Mouse (Mus musculus) frontal cortex, adult 2 months (tissue): Measurements from ENCODE around the gene Mipol1. TPM values are rescaled to one million over a fixed set of nuclear protein-coding genes. Genes with fewer than 3 reads are reported as not detected.

Experiments used
- DNase-seq, 2 experiments: peaks; one replicate each; pipeline ENCODE4 v3.0.0; 2022; ENCODE audit warnings: low spot score in 1 of 2; ENCODE audit errors: extremely low spot score in 1 of 2
- polyA plus RNA-seq: library from polyadenylated mRNA; depleted of rRNA; stranded (reverse); fragments of >200 nt; gene quantifications from 2 replicates; pipeline ENCODE4 v1.2.3, GENCODE M21; 2012

Mipol1 gene
- polyA plus RNA-seq, 1 experiment = 4.3 TPM

DNA sequence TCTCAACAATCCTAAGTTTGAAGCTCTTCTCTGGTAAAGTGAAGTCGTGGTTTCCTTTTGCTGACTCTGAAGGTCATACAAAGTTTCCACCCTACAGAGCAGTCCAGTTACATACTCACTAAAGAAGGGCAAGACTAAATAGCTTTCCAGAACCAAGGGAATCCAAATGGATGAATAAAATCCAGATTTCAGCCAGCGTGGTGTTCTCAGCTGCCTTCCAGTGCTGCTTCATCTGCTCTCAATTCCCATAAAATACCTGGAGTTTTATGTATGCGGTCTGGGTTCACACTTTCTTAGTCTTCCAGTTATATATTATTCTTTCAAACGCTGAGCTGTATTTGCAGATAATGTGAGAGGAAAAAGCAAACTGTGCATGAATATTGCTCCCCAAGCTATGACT lies 280.9 kb downstream of the Mipol1 start:
- DNase-seq = no peak

DNA sequence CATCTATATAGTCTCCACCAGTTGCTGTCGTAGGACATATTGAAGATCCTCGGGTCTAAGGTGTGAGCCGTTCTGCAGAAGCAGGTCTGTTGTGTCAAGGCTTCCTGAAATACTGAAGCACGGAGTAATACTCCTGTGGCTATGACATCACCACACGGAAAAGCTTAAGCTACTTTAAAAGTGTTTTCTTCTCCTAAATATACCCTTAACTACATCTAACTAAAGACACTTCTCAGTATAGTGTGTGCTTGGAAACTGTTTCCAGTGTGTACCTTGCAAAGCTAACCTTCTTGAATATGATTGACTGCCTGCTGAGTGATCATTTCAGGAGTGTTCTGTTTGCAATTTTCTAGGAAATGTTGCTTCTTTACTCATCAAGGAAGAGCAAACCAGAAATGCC lies 281.3 kb downstream of the Mipol1 start:
- no peak for DNase-seq

DNA sequence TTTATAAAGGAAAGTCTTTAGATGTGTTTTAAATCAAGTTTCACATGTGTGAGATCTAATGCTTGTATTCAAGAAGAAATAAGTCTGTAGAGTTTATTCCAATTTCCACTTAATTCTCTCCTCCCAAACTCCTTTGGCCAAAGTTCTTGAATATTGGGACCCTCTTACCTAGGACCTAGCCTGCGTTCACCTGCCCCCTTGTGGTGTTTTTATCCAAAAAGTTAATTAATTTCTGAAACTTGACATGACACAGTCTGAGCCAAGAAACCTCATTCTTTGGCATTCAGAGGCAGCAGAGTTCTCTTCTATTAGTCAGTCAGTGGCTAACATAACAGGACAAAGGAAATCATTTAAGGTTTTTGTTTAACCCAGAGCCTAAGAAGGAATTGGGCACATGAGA lies 284.3 kb downstream of the Mipol1 start:
- DNase-seq = no peak

DNA sequence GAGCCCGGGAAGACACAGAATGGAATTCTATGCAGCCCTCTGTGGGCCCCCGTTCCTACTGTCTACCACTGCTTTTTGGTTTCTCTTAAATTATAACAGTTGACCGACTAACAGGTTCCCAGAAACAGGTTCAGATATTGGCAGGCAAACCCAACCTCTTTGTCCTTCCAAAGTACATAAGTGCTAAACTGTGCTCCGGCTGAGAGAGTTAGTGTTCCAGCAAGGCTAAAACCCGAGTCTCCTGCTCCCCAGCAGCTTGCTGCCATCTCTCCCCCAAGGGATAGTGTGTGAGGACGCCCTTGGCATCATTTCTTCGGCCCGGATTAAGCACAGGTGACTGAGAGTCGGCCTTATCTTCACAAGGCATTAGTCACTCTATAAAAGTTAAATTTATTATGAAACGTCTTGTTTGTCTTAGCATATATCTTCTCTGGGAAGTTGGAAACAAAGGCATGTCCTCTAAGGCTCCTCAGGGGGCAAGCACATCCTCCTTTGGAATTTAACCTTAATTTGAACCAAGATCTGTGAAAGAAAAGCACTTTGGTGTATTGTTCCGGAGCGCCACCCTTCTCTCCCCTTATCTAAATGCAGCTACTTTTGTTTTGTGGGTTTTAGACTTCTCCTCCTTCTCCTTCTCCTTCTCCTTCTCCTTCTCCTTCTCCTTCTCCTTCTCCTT lies 285.6 kb downstream of the Mipol1 start:
- no peak for DNase-seq

DNA sequence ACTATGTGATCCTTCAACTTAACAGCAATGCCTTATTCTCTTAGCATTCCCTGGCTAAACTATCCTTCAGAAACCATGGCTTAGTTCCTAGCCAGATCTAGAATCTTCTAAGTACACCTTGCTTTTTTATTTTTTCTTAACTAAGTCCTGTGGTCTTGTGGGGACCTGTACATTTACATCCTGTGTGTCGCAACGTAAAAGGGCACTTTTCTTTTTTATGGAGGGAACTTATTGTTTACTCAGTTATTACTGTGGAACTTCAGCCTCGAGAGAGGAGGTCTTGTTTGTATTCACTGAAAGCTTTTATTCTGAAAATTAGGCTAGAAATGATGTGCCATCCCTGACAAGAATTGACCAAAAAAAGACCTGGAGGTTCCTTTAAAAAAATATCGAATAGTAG lies 298.1 kb downstream of the Mipol1 start:
- DNase-seq = no peak

DNA sequence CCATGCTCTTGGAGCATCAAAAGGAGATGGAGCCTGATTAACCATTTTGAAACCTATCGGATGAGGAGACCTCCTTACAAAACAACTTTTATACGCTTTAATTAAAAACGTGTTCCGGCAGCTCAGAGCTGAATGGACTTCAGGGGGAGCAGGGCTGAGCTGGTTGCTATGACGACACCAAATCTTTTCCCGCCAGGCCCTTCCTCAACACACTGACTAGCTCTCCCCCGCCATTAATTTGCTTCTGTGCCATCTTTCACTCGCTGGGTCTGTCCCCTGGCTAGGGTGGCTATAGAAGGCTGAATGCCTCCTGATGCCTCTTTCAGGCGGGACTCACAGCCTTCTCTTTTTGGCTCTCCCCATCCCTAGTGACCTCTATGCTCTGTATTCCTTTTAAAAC lies 300.2 kb downstream of the Mipol1 start:
- DNase-seq = no peak

DNA sequence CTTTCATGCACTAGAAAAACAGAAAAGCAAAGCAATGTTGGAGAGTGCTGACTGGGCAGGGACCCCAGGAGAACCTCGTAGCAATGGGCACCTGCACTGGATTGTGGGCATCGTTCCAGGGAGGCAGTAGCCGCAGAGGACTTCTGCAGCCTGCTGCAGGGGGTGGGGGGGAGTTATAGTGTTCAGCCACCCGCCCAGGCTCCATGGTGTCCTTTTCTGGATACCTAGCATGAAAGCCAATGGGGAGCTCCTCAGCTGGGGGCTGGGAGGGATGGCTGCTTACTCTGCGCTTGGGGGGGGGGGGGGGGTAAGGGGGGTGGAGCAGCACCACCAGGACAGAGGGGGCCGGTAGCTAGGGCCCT lies 304.3 kb downstream of the Mipol1 start:
- no peak for DNase-seq

DNA sequence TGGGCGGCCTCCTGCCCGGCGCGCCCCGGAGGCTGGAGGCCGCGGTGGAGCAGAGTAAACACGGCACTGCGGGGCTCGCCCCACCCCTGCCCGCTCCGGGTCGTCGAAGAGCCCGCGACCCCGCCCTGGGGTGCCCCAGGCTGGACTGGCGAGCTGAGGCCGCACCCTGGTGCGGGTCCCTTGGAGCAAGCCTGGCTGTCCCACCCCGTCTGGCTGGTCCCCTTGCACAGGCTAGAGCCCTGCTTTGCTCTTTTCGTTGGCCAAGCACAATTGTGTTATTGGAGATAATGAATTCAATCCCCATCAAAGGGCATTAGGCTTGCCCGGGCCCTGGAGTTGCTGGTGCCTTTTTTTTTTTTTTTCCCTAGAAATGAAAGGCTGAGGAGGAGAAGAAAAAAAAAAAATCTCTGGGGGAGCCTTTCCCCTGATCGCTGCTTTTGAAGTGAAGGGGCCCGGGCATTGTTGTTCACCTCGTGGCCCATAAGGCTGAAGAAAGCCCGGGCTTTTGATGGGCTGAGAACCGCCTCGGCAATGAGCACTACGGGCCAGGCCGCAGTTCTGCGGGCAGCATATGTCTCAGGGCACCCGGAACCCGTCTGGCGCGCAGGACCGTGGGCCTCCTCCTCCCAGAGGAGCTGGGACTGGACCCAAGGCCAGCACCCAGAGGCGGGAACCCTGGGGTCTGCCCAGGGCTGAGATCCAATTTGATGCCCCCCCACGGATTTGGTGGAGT lies 304.8 kb downstream of the Mipol1 start:
- DNase-seq = no peak

DNA sequence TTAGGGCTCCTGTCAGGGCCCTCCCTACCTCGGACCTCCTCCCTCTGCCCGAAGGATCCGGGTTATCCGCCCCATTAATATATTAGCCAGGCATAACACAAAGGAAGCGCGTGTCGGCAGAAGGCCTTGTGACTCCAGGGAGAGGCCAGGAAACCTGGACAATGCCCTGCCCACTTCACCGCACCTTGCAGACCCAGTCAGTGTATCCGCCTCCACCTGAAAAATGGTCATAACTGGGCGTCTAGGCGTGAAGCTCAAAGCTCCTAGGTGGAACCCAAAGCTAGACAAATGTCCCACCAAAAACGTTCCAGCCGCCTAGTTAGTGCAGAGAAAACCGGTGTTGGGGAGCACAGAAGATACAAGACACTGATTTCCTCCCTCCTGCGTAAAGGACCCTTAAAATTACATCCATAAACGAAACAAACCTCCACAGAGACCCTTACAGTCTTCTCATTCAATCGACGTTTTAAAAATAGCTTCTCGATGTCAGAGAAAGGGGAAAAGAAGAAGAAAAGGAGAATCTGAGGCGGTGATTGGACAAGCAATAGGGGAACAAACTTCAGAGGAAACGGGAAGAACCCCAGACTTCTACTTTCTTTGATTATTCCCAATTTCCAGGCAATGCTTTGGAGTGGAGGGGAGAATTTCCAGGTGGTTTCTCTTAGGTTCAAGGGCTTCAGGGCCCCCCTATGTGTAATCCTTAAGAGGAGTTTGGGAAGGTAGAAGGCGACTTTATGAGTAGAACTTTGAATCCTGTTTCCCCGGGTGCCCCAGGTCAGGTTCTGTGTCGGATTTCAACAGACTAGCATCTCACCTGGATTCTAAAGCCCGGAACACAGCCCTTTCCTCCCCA lies 306.1 kb downstream of the Mipol1 start:
- DNase-seq = no peak

DNA sequence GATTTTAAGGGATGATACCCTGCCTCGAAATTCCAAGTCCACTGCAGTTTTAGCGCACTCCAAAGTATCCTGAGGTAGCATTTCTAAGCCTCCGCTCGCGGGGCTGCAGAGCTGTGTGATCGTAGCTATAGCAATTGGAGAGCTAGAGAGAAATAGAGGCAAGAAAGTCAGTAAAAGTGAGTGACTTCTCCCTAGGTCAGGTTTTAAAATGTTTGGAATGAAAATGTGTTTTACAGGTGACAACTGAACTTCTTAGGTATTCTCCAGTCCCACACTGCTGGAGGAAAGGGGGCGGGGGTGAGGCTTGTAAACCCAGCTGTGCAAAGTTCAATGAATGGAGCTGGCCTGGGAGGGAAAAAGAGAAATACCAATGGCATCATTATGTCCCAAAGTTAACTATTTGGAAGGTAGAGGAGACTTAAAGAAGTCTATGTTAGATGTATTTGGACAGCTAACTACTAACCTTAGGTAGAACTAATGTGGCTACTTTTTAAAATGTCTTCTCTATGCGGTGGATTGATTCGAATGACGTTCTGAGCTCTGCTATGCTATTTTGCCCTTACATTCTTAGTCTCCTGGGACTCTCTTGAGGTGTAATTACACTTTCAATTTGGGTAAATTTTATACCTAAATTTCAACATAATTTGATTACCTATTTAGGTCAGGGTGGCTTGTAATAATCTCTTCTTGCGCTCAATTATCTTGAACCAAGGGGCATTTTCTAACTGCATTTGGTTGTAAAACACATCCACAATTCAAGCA lies 306.9 kb downstream of the Mipol1 start:
- no peak for DNase-seq

DNA sequence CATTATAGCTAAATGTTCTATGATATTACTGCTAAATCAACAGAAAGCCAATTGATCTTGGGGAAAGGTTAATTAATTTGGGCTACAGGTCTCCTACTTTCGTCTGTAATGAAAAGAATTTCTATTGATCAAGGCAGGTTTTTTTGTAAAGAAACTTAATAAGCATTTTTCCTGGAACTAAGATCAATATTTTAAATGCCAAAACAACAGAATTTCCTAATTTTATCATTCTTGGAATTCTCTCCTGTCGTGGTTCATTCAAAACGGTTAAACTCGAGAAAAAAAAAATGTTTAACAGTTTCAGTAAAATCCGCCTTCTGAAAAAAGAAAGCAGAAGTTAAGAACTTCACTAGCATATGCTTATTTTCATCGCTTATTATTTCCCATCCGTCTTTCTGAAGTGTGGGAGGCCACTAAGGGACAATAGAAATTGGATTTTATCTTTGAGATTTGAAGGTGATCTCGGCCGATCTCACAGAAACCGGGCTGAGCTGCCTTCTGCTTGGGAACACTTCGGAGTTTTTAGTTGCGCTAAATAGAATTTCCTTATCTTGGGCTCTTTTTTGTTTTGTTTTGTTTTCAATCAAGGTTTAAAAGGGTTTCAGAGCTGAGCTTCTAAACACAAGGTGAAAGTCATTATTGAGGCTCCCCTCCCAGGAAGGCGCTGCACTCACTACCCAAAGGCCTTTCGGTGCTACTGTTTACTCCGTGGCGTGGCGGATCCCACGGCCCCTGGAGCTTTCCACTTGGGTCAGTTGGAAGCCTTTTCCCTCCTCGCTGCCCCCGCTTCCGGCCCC lies 307.8 kb downstream of the Mipol1 start:
- DNase-seq = no peak

DNA sequence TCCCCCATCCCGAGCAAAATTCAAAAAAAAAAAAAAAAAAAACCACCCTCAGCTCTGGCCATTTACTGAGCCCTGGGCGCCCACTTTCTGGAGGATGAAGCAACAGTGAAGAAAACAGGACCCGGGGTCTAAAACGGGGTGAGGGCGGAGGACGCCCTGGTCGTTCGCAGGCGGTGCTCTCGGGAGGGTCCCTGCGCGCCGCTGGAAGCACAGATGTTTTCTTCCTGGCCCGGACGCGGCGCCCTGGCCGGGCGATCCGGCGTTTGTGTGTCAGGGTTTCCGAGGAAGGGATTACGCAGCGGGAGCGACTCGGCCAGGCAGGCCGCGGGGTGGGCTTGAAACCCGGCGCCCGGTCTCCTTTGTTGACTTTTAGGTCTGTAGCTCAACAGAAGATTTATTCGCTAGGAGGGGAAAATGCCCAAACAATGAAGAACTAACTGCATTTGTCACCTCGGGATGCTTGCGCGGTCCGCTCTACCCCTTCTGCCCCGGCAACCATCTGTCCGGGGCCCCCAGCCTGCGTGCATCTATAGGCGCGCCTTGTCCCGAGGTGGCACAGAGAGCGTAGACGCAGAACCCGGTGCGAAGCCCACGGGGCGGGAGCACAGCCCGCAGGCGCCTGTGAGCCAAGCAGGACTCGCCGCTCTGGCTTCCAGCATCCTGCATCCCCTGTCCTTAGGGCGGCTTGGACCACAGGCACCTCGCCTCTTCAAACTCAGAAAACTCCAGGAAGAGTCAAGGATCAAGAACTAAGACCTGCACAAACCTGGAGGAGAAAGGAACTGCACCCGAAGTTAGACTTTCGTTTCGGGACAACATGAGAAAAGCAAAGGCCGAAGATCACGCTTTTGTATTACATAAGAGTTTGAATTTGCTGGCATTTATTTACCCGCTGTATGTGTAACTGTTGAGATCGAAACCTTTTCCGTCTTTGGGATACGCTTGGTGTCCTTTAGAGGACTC lies 308.6 kb downstream of the Mipol1 start:
- no peak for DNase-seq

DNA sequence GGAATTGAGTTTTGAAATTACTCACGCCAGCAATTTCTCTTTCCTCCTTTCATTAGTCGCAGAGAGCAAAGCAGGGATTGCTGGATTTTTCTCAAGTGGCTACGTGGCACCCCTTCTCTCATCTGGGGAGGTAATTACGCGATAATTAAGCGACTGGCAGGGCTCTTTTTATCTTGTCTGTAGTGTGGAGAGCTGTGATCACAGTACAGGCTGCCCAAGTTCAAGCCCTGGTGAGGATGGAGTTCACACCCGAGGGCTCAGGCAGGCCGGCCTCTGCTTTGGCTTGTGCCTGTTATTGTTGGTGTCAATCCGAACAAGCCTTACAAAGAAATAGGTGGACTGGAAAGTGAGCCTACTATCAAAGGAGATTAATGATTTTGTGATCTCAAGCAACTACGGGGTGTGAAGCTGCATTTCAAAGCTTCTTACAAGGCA lies 309.3 kb downstream of the Mipol1 start:
- no peak for DNase-seq

DNA sequence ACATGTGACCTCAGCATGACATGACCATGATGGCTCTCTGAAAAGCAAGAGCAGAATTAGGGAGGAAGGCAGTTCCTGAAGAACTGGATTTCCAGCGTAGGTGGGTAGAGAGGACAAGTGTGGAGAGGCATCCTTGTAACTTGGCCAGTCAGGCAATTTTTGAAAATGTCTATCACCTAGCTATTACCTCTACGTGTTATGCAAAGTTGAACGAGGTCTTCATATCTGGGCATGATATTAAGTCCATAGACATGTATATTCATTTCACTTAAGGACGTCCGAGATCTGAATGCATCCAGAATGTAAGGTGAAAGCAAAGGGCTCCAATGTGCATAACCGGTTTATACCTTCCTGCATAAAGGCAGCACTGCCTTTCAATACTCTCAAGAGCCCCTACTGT lies 310.9 kb downstream of the Mipol1 start:
- DNase-seq = no peak

DNA sequence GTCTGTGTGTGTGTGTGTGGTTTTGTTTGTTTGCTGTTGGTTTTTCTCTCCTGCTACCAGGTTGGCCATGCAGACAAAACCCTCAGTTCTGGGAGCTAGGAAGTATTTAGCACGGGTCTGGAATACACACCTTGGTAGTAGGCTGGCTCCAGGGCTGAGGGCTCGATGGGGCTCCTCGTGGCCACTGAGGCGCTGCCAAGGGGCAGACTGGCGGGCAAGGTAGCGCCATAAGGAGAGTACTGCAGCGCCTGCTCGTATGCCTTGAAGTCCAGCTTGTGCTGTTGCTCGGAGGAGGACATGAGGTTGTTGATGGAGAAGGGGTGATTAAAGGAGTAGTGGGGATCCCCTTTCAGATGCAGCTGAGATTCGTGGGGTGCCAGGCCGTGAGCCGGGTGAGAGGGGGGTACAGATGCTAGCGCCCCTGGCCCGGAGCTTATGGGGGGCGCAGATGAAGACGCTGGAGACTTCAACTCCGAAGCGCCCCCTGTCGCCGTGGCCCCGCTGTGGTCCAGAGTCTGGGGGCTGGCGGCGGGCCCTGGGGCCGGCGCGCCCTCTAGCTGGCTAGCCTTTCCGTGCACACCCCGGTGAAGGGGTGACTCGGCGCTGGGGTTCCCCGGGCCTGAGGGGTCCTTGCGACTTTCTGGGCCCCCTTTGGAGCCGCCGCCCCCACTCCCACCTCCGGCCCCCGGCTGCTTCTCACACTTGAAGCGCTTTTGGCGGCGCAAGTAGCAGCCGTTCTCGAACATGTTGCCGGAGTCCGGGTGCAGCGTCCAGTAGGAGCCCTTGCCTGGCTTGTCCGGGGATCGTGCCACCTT lies 311.9 kb downstream of the Mipol1 start:
- DNase-seq = no peak

DNA sequence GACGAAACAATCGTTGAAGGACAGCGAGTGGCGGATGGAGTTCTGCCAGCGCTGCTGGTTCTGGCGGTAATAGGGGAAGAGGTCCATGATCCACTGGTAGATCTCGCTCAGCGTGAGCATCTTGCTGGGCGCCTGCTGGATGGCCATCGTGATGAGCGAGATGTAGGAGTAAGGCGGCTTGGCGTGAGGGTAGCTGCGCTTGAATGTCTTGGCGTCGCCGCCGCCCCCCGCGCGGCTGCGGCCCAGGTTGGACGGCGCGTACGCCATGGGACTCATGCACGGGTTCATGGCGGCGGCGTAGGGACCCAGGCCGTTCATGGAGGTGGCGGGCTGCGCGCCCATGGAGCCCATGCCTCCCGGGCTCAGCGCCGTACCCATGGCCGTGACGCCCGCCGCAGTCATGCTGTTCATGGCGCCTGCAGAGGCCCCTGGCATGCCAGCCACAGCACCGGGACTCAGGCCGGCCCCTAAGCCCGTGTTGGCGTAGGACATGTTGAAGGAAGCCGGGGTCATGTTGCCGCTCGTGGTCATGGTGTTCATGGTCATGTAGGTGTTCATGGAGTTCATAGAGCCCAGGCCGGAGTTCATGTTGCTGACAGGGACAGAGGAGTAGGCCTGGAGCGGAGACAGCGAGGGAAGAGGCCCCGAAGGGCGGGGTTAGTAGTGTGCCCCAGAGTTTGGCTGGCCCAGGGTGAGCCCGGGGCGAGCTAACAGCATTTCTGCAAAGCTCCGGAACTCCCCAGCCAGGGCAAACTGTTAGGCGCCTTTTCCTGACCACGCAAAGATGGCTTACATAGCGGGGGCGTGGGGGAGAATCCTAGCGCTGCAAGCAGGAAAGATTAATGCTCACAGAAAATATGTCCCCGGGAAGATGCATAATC lies 312.8 kb downstream of the Mipol1 start:
- DNase-seq = no peak

DNA sequence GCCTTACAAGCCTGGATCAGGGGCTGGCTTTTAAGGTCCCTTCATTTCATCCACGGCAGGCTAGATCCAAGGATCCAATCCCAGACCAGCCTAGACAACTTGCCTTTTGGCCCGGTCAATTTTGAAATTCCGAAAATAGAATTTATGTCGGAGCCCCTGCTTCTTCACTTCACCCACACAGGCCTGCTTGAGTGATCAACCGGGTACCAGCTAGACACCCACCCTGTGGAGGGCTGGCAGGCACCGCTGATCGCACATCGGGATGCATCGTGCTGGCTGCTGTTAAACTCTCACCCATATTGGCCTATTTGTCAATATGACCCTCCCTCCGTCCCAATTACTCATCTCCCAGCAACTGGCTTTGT lies 313.4 kb downstream of the Mipol1 start:
- no peak for DNase-seq
